Mouse (Mus musculus): ENCODE results near the gene Rsad1. TPM values are rescaled to one million over a fixed set of nuclear protein-coding genes. Genes with fewer than 3 reads are reported as not detected.

Rsad1 gene
- polyA plus RNA-seq (2014; fragmentation: Illumina TruSeq; extraction: RNeasy Lipid Tissue Mini Kit (QIAGEN cat#74804); ENCODE audit: low read depth, low replicate concordance), result 5.9 TPM

GRCm38 (mm10) chr11:94548888-94549690, at the start of gene Rsad1:
Gene Rsad1, minus strand, starts transcription at chr11:94549255.

DNA sequence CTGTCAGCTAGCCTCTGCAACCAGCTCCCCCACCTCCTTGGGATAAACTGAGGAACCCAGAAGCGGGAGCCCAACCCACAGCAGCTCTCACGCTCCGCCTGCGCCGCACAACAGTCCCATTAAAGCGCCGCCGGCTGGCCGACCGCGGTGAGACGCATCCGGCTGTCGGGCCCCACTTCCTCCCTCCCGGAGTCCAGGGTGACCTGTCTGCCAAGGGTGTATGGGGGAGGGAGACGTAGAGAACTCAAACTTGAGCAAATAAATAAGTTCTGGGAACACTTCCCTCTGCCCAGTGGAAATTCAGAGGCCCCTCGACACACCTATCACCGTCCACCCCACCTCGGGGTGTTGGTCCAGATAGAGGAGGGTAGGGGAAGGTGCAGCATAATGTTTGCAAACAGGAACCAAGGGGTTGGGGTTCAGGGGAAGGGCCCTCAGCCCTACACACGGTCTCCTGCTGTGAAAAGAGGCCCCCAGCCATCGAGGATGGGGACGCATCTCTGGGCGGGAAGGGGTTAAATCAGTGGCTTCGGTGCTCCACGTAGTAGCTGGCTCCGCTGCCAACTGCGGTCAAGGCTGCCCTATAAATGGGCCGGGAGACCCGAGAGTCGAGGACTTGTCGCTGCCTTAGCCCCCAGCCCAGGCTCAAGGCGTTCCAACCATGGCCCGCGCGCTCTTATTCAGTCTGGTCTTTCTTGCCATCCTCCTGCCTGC, 15.5 kb upstream of the Rsad1 start, which contains the start of gene Chad:
Chad (plus strand) TSS at position 611 of the 714 bp plus-strand sequence.

DNA sequence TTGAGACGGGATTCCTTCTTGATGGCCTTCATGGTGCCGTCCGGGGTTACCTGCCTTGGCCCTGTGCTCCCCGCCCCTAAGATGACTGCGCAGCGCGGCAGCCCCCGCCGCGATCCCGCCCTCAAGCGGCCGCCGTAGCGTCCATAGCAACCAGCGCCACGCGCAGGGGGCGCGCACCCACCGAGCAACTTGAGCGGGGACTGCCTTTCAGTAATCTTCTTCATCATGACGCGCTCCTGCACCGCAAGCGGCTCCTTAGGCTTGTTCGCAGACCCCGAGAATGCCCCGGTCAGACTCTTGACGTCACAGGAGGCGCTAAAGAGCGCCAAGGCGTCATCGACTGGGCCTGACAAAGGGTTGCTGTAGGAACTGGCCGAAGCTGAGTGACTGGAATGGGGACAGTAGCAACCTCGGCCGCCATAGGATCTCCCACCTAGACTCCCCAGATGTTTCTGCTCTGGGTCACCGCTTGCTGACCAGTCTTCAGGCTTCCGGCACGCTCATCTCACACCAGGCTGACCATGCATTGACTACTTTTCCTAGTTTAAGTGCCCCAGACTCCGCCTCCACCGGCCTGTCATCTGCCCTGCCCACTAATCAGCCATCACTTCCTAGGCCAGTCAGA, 27.7 kb downstream of the Rsad1 start, which contains the start of gene Mycbpap:
Mycbpap (minus strand) TSS at position 524 of the 625 bp plus-strand sequence.

DNA sequence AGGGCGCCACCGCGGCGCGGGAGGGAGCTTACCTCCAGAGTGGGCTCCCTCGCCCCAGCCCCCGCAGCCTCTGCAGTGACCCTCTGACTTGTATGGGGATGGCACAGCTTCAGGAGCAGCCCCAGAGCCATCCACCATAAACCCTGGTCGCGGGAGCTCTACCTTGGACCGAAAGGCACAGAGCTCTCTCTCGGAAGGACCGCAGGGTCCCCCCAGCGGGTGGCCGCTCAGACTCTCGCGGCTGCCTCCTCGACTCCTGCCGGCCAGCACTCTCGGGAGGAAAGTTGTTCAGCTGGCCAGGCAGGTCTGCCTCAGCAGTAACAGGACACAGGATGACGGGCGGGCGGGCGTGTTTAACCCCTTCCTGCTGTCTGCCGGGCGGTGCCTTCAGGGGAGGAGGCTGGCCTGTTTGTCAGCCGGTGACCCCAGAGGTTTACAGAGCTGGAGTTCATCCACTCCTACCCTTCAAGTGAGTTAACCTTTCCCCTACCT, 49.3 kb downstream of the Rsad1 start, which contains the start of gene Epn3:
Epn3 (minus strand) TSS at position 314 of the 492 bp plus-strand sequence.

Other genes starting within 250 kb of the Rsad1 start
- gene Luc7l3, start 227.3 kb downstream of the Rsad1 start, polyA plus RNA-seq (2014; fragmentation: Illumina TruSeq; extraction: RNeasy Lipid Tissue Mini Kit (QIAGEN cat#74804); ENCODE audit: low read depth, low replicate concordance), result 97.6 TPM
- gene Ankrd40, start 221.3 kb downstream of the Rsad1 start, polyA plus RNA-seq (2014; fragmentation: Illumina TruSeq; extraction: RNeasy Lipid Tissue Mini Kit (QIAGEN cat#74804); ENCODE audit: low read depth, low replicate concordance), result 89.1 TPM
- 37.7 TPM for gene Abcc3, start 156.3 kb downstream of the Rsad1 start, polyA plus RNA-seq (2014; fragmentation: Illumina TruSeq; extraction: RNeasy Lipid Tissue Mini Kit (QIAGEN cat#74804); ENCODE audit: low read depth, low replicate concordance)
- gene Cacna1g, start 75.1 kb downstream of the Rsad1 start, polyA plus RNA-seq (2014; fragmentation: Illumina TruSeq; extraction: RNeasy Lipid Tissue Mini Kit (QIAGEN cat#74804); ENCODE audit: low read depth, low replicate concordance), result 8.6 TPM
- 15.4 TPM for gene Spata20, start 63.1 kb downstream of the Rsad1 start, polyA plus RNA-seq (2014; fragmentation: Illumina TruSeq; extraction: RNeasy Lipid Tissue Mini Kit (QIAGEN cat#74804); ENCODE audit: low read depth, low replicate concordance)
- 10.1 TPM for gene Epn3, start 49.3 kb downstream of the Rsad1 start, polyA plus RNA-seq (2014; fragmentation: Illumina TruSeq; extraction: RNeasy Lipid Tissue Mini Kit (QIAGEN cat#74804); ENCODE audit: low read depth, low replicate concordance)
- 16.1 TPM for gene Mycbpap, start 27.5 kb downstream of the Rsad1 start, polyA plus RNA-seq (2014; fragmentation: Illumina TruSeq; extraction: RNeasy Lipid Tissue Mini Kit (QIAGEN cat#74804); ENCODE audit: low read depth, low replicate concordance)
- gene Chad, start 15.8 kb upstream of the Rsad1 start, polyA plus RNA-seq (2014; fragmentation: Illumina TruSeq; extraction: RNeasy Lipid Tissue Mini Kit (QIAGEN cat#74804); ENCODE audit: low read depth, low replicate concordance), result 3.5 TPM
- 17.7 TPM for gene Acsf2, start 52.6 kb upstream of the Rsad1 start, polyA plus RNA-seq (2014; fragmentation: Illumina TruSeq; extraction: RNeasy Lipid Tissue Mini Kit (QIAGEN cat#74804); ENCODE audit: low read depth, low replicate concordance)
- gene Lrrc59, start 80.5 kb upstream of the Rsad1 start, polyA plus RNA-seq (2014; fragmentation: Illumina TruSeq; extraction: RNeasy Lipid Tissue Mini Kit (QIAGEN cat#74804); ENCODE audit: low read depth, low replicate concordance), result 90.2 TPM
- gene Mrpl27, start 104.5 kb upstream of the Rsad1 start, polyA plus RNA-seq (2014; fragmentation: Illumina TruSeq; extraction: RNeasy Lipid Tissue Mini Kit (QIAGEN cat#74804); ENCODE audit: low read depth, low replicate concordance), result 85.4 TPM
- 0.24 TPM for gene Eme1, start 104.7 kb upstream of the Rsad1 start, polyA plus RNA-seq (2014; fragmentation: Illumina TruSeq; extraction: RNeasy Lipid Tissue Mini Kit (QIAGEN cat#74804); ENCODE audit: low read depth, low replicate concordance)
- gene Xylt2, start 128.3 kb upstream of the Rsad1 start, polyA plus RNA-seq (2014; fragmentation: Illumina TruSeq; extraction: RNeasy Lipid Tissue Mini Kit (QIAGEN cat#74804); ENCODE audit: low read depth, low replicate concordance), result 18.0 TPM
- not detected for gene Gm11541, start 155.2 kb upstream of the Rsad1 start, polyA plus RNA-seq (2014; fragmentation: Illumina TruSeq; extraction: RNeasy Lipid Tissue Mini Kit (QIAGEN cat#74804); ENCODE audit: low read depth, low replicate concordance)
- gene Cdc34b, start 192.5 kb upstream of the Rsad1 start, polyA plus RNA-seq (2014; fragmentation: Illumina TruSeq; extraction: RNeasy Lipid Tissue Mini Kit (QIAGEN cat#74804); ENCODE audit: low read depth, low replicate concordance), result not detected
- gene Tmem92, start 233.4 kb upstream of the Rsad1 start, polyA plus RNA-seq (2014; fragmentation: Illumina TruSeq; extraction: RNeasy Lipid Tissue Mini Kit (QIAGEN cat#74804); ENCODE audit: low read depth, low replicate concordance), result not detected

Data from adipose tissue, adult 10 weeks (tissue).